Mouse (Mus musculus) gastrocnemius, adult 2 months (tissue): ENCODE measurements around the gene Trabd2b. TPM values are rescaled to one million over a fixed set of nuclear protein-coding genes. Genes with fewer than 3 reads are reported as not detected.
A peak's percentile ranks its signal among the peaks of the same experiment; 100 is the strongest.

Source experiments
- DNase-seq: peaks from one replicate; pipeline ENCODE4 v3.0.0; 2022
- H3K27ac ChIP-seq: fragments of 200-600 bp; 2 replicates; pipeline ENCODE4 v1.8.1; 2022; ENCODE audit warnings: mild to moderate bottlenecking
- H3K4me3 ChIP-seq: fragments of 200-600 bp; 2 replicates; pipeline ENCODE4 v1.8.1; 2022; ENCODE audit warnings: mild to moderate bottlenecking, moderate library complexity
- CTCF ChIP-seq: fragments of 200-600 bp; IDR thresholded peaks from 2 replicates; pipeline ENCODE4 v1.8.1; 2022; ENCODE audit warnings: antibody characterized with exemption, mild to moderate bottlenecking, moderate library complexity
- intact Hi-C: fragments of 180-260 bp; cut with DNase I; formaldehyde crosslinking; loops from one replicate; pipeline ENCODE4 v1.15.1; 2025
- total RNA-seq, 2 experiments: library from RNA; stranded (reverse); gene quantifications; 2 replicates each; pipeline ENCODE4 v1.2.3; 2021

The Trabd2b gene
- total RNA-seq, 2 experiments from 2014 or later = 0.71 to 1.3 TPM

DNA sequence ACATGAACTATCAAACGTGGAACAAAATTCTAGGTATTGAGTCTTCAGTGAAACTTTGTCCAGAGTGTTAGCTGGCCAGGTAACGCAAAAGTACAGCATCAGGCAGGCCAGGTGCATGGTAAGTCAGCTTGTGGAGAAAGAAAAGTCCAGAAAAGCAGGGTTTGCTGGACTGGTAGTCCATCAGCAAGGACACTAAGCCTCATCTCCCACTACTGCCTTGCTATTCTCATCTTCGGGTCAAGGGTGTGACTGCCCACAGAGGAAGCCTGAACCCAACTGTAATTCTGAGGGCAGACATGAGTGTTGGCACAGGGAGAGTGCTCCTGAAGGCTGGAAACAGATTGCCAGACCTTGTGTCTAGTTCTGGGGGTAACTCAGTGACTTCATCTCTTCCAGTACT is 111.5 kb downstream of the Trabd2b start:
- intact Hi-C loops = no loop called here
- DNase-seq = no peak
- H3K27ac ChIP-seq = no peak overlapping the region
- TF ChIP-seq CTCF = no peak
- H3K4me3 ChIP-seq = no peak overlapping the region

DNA sequence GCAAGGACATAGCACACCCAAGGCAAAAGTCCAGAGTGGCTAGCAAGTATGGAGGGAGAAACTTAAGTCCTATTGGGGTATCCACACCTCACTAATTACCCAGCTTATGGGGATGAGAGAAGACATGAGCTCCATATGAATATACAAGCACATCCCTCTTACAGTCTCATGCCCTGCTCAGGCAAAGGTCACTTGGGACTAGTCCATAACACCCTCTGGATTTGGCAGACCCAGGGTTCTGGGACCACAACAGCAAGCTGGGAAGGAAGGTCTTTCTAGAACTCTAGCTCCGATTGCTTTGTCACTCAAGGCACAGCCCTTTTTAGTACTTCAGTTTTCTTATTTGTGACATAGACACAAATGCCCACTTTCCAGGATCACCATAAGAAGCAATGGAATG is 112.0 kb downstream of the Trabd2b start:
- DNase-seq = no peak
- TF ChIP-seq CTCF = no peak
- Histone ChIP-seq H3K4me3 (no peak overlapping the region), H3K27ac (no peak overlapping the region)
- intact Hi-C loops = no loop called here

DNA sequence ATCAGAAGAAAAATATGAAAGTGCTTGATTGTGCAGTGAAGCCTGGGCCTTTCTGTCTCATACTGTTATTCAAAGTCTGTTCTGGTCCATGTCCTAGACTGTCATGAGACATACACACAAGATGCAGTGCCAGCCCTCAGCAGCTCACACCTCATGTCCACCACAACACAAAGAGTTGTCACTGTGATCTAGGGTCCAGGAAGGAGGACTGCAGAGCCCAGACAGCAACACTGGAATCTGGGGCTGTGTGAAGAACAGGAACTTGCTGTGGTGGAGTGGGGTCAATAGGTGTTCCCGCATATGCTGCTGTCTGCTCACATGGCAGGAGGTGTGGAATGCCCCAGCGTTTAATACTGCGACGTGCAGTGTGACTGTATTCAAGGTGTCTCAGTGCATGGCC is 112.8 kb downstream of the Trabd2b start:
- intact Hi-C loops = no loop called here
- Histone ChIP-seq H3K4me3 (no peak overlapping the region), H3K27ac (no peak overlapping the region)
- TF ChIP-seq CTCF = no peak
- DNase-seq = no peak

DNA sequence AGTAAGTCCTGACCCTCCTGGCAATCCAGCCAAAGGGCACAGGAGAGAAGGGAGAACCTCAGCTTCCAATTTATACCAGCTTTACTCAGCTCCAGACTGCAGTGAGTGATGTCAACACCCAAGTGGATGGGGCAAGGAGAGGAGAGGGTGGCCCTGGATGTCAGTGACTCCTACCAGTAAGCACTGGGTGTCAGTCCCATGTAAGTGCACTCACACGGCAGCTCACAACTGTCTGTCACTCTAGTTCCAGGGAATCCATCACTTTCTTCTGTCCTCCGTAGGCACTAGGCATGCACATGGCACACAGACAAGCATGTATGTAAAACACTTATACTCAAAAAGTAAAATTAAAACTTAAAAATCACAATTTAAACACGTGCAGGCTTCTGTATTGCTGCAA is 113.4 kb downstream of the Trabd2b start:
- Histone ChIP-seq H3K27ac (no peak overlapping the region), H3K4me3 (no peak overlapping the region)
- no peak for DNase-seq
- intact Hi-C loops = no loop called here
- no peak for TF ChIP-seq CTCF

DNA sequence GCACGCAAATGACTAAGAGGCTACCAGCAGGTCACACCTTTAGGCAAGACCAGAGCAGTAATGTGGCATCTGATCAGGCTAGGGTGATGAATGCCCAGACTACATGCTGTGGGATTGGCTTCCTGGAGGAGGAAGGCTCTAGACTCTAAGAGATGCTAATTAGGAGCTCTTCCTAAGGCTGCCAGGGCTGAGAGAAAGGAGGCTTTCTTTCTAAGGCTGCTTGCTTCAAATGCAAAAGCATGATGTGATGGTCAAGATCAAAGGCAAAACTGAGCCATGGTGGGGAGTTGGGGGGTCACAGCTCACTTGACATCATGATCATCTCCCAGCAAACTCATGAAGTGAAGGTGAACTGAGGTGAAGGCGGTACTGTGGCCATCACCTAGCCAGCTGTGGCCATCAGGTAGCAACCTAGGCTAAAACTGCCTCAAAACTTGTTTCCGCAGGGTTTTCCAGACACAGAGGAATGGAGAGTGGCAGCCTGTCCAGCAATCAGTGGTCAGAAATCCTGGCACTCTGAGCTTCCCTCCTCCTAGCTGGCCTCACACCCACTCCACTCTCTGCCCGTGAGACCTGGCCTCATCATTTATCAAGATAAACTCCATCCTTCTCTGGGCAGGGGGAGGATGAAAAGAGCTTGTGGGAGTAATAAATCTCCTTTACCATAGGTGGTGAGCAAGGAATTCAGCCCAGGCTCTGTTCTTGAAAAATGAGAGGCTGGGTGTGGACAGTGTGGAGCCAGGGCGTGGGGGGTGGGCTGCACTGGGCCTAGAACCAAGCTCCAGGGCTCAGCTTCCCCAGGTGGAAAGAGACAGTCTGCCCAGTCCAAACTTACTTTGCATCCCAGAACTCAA is 117.0 kb downstream of the Trabd2b start:
- intact Hi-C loops = no loop called here
- TF ChIP-seq CTCF = no peak
- Histone ChIP-seq H3K4me3 (no peak overlapping the region), H3K27ac (no peak overlapping the region)
- DNase-seq = no peak

DNA sequence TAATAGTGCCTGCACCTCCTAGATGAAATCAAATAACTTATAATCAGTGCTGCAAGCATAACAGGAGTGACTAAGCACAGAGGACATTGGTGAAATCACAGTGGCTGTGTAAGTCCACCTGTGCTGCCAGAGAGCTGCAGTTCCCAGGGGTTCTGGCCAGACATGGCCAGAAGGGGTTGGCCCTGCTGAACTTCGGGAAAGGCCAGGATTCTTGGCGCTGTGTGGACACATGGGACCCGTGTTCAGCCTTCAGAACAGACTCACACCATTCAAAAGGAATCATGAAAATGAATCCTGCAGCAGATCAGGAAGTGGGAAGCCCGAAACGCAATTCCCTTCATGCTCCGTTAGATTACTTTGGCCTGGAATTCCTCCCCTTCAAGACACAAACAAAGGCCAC is 125.1 kb downstream of the Trabd2b start:
- intact Hi-C loops = no loop called here
- Histone ChIP-seq H3K27ac (no peak overlapping the region), H3K4me3 (no peak overlapping the region)
- TF ChIP-seq CTCF = no peak
- DNase-seq = peak; percentile 40

DNA sequence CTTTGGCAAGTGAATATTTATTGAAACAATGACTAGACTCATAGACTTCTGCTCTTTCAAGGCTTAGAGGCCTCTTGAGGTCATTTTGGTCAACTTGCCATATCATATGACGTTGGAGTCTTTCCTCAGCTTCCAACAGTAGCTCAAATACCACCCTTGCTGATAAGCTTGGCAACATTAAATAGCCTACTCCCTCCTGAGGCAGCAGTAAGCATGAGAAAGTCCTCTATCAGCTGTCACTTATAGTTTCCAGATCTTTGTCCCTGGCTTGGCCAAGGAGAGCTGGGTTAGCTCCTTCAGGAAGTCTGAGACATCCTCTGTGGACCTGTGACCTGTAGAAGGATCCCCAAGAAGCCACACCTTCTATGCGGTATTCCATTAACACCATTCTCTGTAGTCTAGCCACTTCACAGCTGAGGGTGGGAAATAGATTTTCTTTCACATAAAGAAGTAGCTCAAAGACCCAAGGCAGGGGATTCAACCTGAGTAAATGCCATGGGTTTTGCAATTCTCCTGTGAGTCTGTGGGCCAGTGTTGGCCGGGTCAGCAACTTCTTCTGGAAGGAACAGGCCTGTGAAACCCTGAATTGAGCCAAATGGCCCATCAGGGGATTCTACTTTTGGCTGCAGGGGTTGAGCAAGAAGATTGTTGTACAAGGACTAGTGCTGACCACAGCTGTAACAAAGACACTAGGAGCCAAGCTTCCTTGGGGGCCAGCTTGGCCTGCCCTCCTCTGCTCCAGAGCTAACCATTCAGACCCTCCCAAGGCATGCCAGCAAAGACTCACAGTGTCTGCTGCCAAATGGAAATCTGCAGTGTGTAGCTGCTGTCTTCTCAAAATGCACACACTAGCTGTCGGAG is 127.6 kb downstream of the Trabd2b start:
- Histone ChIP-seq H3K4me3 (no peak overlapping the region), H3K27ac (peak overlapping the region; percentile 62; the same call in 1 of the 2 replicates)
- intact Hi-C loops = no loop called here
- peak; percentile 82 for DNase-seq
- TF ChIP-seq CTCF = no peak

DNA sequence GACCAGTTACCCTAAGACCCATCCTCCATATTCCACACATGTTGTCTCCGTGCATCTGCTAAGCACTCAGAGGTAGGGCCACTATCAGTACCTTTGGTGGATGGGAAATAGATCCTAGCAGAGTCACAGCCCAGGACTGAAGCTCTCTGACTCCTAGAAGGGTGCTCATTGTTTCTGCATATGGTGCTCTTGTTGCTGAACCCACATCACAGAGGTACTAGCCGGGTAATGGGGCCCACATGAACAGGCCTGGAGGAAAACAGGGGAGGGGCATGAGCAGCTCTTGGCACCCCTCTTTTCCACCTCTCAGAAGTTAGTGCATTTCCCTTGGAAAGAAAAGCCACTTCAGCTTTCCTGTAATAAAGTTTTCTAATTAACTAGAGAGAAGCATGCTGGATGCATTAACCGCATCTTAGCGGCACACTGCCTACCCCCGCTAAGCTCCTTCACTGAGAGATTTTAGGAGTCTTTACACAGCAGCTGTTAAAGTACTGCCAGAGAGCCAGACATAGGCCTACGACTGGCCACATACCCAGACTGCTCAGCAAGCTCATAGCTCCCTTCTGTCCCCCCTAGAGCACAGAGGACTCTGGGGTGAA is 131.0 kb downstream of the Trabd2b start:
- Histone ChIP-seq H3K27ac (no peak overlapping the region), H3K4me3 (no peak overlapping the region)
- intact Hi-C loops = no loop called here
- no peak for TF ChIP-seq CTCF
- no peak for DNase-seq

DNA sequence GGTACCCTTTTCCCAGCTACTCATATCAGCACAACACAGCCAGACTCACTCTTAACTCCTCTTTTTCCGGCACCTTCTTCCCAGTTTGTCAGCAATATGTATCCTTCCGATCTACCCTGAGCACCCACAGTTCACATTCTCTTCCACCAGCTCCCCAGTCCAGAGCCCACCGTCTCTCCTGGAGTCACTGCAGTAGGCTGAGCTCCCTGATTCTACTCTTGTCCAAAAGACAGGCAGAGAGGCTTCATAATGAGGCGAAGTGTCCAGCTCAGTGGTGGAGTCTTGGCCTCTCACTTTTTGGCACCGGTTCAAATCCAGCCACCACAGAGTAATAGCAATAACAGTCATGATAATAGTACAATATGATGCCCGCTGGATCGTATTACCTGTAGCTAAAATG is 133.5 kb downstream of the Trabd2b start:
- no peak for DNase-seq
- H3K27ac ChIP-seq = no peak overlapping the region
- TF ChIP-seq CTCF = no peak
- no peak overlapping the region for H3K4me3 ChIP-seq
- intact Hi-C loops = no loop called here

DNA sequence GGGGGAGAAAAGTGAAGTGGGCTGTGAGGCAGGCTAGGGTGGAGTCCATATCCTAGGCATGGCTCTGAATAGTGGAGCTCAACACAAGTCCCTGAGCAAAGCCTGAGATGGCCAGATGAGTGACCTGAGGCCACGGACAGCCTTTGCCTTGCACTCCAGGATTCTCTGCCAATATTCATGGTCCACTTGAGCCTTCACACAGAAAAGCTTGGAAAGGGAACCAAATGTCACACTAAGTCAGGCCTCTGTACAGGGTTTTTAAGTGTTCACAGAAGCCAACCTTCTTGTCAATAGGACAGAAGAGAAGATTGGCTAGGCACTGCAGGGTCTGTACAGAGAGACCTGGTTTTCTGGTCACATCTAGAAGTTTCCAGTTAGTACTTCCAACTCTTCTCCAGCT is 134.7 kb downstream of the Trabd2b start:
- no peak for TF ChIP-seq CTCF
- Histone ChIP-seq H3K4me3 (no peak overlapping the region), H3K27ac (no peak overlapping the region)
- no peak for DNase-seq
- intact Hi-C loops = no loop called here

DNA sequence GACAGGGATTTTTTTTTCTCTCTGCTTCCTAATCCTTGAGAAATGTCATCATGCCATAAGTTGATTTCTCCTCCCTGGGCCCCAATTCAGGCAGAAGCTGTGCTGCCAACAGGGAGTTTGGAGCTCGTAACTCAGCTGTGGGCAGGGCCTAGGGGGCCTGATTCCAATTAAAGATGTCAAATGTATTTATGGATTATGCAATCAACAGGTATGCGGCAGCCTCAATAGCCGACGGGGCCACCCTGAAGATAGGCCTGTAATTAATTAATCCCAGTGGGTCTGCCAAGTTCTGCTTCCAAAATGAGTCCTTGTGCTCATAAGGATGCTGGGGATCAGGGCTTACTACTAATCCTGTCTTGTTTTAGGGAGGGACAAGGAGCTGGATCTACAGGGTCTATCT is 135.6 kb downstream of the Trabd2b start:
- TF ChIP-seq CTCF = no peak
- Histone ChIP-seq H3K27ac (no peak overlapping the region), H3K4me3 (no peak overlapping the region)
- intact Hi-C loops = no loop called here
- no peak for DNase-seq

DNA sequence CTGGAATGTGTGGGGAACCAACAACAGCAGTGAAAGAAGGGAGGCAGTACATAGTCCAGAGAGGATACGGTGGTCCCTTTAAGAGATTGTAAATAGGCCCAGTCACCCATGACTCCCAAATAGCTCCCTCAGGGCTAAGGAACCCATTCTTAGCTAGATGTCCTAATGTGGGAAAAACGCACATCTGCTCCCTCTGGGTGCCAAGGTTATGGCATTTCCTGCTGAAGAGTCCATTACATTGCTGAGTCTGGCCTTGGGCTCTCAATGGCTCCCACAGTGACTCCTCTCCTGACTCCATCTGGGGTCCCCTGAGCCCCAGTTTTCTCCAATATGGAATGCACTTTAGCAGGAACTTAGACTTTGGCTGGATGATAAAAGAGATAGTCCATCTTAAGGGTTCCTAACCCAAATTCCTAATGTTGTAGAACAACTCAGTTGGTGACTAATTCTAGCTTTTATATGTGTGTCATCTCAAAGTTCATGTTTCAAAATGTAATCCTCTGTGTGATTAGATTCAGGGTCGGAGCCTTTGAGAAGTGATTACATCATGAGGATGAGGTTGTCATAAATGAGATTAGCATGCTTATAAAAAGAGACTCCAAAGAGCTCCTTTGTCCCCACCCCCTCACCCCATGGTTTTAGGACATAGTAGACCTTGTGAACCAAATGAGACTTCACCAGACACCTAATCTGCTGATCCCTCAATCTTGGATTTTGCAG is 139.1 kb downstream of the Trabd2b start:
- Histone ChIP-seq H3K4me3 (no peak overlapping the region), H3K27ac (peak overlapping the region; percentile 38; the same call in 1 of the 2 replicates)
- TF ChIP-seq CTCF = no peak
- no peak for DNase-seq
- intact Hi-C loops = no loop called here
